Mouse (Mus musculus) 3134 (cell line): ENCODE data around the gene Rabl3.

Source experiments
- DNase-seq: peaks from one replicate; pipeline ENCODE4 v3.0.0-alpha.2; 2011; ENCODE audit warnings: low spot score; ENCODE audit not compliant: insufficient read length; ENCODE audit errors: extremely low read depth

Gene Rabl3

DNA sequence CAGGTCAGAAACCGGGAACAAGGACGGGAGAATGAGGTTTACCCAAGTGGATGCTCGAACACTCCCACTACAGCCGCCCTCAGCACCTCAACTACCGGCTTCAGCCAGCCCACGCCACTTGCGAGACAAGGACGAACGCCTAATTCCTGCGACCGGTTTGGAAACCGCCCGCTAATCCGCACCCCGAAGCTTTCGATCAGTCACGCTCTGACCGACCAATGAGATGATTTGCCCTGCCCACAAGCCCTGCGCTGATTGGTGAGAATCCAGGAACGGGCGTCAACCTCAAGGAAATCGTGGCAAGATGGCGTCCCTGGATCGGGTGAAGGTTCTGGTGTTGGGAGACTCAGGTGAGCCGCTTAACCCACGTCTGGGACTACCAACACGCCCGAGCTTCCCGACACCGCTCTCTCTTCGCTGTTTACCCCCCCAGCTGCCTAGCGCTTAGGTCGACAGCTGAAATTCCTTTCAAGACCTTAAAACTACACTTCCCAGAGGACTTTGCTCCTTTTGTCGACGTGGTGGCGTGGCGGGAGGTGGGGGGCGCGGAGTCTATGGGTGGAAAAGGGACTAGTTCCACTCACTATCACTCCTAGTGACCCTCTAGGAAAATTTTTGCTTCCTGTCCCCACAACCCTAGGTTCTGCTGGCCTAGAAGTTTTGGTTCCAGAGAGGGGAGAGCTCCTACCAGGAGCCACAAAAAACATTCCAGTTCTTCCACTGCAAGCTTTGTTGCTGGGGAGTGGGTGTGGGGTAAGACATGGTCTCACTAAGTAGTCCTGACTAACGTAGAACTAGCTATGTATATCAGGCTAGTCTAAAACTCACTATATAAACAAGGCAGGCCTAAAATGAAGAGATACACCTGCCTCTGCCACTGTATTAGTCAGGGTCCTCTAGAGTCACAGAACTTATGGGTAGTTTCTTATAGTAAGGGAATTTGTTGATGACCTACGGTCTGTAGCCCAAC, at the start of gene Rabl3, which contains the start of gene Gtf2e1:
Rabl3 (plus strand) TSS at position 275 of the 970 bp plus-strand sequence.
Gtf2e1 (minus strand) TSS at position 179 of the 970 bp plus-strand sequence.
- peak; percentile 94 for DNase-seq

DNA sequence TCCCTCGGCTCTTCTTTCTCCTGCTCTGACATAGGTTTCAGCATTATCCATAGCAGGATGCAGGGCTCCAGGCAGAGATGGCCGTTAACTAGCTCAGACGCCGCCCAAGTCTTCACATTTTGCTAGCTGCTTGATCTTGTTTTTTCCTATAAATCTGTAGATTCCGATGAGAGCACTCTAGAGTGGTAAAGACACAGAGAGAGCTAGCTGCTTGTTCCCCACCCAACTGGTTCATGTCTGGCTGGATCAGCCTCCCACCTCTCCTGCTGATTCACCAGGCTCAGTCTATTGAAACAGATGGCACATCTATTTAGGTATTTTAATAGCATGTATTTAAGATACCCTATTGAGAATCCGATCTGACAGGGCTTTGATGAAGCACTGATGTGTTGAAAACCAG, 44.7 kb upstream of the Rabl3 start:
- DNase-seq = no peak

DNA sequence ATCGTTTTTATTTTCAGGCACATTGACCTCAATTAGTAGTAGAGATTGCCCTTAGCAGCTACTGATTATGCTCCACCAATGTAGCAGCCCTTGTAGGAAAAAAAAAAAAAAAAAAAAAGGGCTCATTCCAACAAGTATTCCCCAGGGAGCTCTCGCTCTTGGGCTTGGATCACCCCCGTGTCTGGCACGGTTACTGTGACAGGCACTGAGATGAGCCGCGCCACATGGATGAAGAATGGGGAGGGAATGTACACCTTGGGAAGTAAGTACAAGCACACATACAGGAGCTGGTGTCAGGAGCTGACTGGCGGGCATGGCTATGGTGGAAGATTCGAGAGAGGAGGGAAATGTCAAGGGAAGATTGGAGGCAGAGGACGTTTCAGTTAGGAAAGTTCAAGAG, 41.1 kb upstream of the Rabl3 start:
- DNase-seq = no peak

DNA sequence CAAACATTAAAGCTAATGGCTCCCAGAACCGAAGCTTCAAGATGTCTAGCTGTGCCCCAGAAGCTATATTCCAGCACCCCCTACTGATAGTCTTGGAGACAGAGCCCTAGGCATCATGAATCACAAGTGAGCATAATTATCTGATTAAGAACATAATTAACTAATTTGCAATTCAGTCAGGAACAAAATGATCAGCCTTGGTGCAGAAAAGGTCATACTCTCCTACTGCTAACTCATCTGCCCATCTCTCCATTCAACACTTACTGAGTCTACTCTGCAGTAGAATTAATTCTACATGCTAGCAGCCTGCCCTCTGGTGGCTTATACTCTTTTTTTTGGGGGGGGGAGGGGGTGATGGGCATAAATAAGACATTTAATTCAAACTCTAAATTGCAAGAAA, 35.2 kb upstream of the Rabl3 start:
- DNase-seq = no peak

DNA sequence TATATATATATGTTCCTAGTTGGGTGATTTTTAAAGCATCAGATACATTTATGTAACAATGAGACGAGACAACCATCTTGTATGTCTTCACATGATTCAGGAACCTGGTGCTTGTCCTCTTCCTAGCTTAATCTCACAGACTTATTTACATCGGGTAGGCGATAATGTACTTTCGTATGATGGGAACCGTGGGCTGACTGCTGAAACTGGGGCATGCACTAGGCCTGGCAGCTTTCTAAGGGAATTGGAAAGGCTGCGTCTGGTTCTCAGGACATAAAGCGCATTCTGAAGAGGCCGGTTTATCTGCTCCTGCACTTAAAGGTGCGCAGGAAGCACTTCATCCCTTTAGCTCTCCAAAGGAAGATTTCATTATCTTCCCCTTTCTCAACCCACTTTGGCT, 32.9 kb upstream of the Rabl3 start:
- DNase-seq = no peak

DNA sequence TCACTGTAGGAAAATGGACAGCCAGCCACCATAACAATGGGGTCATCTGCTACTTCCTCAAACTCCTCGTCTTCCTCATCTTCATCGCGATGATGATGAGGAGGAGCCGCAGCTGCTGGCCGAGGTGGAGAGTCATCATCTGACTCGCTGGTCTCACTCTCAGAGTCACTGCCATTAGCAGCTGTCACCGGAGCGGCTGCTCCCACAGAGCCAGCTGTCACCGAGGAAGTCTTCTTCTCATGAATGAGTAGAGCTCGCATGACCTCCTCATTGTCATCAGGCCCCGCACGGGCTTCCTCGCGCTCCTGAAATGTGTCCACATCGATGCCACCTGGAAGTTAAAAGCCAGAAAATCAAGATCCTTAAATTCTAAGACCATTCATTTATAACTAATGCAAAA, 28.2 kb upstream of the Rabl3 start:
- DNase-seq = no peak

DNA sequence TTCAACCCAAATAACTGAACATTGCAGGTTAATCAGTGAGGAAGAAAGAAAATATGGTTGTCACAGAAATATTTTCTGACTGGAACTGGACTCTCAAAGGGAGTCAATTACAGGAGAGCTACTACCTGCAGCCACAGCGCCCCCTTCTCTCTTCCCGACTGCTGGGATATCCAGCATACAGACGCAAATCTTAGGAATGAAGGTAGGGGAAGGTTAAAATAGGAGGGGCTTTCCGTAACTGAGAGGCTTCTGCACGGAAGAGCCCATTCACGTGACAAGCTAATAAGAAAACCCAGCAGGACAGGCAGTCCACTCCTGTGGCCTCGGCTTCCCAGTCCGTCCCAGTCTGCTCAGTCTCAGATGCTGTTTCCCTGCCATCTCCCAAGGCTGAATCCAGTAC, 25.0 kb upstream of the Rabl3 start:
- DNase-seq = no peak

DNA sequence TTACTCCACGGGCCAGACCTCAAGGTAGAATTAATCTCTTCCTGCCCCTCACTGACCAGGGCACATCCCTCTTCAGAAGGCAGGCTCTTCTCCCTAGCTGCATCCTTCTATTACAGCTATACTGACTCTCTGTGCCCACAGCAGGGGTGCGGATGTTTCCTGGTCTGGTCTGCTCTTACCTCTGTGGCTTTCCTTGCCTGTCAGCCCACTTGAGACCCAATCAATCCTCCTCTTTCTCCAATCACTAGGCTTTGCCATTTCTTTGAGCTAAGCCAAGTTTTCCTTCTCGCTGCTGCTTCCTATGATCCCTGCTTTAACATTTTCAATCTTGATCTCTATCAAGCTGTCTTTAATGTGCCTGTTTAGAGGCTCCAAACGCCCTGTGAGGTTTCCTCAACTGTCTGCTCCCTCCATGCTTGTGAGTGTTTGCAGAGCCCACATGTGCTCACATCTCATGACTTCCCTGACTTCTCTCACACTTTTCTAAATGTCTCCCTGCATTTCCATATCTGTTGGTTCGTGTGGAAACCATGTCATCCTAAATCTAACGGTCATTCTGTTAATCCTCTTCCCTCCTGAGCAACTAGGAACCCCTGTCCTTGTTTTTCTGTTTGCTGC, 23.2 kb upstream of the Rabl3 start:
- DNase-seq = no peak

DNA sequence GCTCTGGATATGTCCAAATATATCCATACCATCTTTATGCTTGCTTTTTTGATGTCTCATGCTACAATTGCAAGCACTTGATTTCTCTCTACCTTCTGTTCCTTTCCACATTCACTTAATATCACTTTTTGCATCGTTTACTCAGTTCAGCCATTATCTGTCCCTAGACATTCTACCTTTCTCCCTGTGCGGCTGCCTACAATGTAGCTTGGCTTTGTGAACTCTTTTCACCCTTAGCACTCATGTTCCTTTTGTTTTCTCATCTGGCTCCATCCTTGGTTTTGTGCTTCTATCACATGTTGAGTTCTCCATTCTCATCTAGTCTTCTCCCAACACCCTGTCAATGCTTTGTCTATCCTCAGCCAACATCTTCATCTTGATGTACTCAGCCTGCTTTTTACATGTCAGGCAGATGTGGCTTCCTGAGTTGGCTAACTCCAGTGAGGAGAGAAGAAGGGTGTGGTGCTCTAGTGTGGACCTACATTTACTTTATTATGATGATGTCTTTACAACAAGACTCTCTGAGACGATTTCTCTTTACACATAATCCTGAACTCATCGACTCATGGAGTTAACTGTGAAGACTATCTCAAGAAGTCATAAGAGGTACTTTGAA, 22.0 kb upstream of the Rabl3 start:
- DNase-seq = no peak

DNA sequence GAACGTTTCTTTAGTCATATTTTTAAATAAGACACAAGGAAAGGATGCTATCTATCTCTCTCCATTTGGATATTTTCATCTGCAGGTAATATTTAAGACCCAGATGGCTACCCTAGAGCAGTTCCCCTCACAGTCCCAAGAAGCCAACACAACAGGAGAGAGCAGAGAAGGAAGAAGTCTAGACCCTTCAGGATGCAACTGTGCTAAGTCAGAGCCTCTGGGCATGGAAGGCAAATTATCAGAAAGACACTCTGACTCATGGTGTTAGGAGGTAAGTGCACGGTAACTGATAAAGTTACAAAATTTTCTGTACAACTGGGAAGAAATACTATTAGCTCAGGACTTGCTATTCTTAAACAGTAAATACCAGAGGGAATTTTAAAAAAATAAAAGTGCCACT, 21.0 kb upstream of the Rabl3 start:
- no peak for DNase-seq

DNA sequence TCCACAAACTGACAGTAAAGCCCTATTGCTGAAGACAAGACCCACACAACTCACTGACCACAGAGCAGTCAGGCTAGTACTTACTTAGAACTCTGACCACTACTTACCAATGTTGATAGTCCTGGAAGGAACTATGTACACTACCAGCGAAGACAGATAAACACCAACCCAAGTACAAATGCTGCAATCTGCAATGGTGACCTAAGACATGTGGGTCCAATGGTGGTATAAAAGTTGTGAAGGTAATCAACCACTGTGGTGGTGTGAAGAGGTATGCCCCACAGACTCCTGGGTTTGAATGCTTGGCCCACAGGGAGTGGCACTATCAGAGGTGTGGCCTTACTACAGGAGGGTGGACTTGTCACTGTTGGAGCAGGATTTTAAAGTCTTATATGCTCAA, 20.0 kb upstream of the Rabl3 start:
- DNase-seq = no peak

DNA sequence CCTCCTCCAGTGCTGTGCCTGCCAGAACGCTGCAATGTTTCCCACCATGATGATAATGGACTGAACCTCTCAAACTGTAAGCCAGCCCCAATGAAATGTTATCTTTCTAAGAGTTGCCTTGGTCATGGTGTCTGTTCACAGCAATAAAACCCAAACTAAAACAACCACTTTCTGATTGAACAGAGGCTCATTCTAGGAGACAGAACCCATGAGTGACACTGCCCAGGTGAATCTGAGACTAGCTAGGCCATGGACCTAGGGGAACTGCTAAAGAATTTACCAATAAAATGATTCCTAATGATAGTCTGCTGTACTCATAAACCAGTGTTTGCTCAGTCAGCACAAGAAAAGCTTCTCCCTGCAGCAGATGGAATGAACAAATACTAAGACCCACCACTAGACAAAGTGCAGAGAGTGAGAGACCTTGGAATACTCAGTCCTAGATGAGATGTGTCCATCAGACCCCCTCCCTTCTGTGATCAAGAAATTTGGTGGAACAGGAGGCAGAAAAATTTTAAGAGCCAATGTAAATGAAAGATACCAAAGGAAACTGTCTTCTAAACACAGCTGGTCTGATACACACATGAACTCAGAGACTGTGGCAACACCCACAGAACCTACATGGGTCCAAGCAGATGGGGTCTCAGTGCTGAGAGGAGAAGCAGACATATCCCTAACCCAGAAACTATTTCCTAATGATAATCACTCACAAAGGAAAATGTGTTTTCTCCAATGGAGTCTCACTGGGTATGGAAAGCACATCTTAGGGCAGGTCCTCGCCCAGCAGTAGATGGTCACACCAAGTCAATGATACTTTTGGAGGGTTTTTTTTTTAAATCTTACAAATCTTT, 19.3 kb upstream of the Rabl3 start:
- DNase-seq = no peak

DNA sequence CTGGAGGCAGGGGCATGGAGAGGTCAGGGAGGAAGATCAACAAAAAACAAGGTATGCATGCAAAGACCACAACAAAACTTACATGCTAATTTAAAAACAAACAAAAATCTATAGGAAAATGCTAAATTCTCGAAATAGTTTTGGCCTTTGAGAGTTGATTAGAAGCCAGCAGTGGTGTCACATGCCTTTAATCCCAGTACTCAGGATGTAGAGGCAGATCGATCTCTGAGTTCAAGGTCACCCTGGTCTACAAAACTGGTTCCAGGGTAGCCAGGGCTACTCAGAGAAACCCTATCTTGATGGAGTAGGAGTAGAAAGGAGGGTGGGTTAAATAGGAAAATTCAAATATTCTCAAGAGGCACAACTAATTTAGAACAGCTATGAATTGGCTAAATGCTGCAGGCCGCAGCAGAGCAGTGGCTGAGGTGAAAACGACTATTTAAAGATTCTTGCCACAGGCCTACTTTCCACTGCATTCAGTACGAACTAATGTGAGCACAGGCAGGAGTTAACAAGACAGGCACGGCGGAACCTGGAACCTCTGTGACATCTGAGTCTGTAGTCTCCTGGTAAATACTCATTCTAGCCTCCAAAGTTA, 17.5 kb upstream of the Rabl3 start:
- DNase-seq = no peak

DNA sequence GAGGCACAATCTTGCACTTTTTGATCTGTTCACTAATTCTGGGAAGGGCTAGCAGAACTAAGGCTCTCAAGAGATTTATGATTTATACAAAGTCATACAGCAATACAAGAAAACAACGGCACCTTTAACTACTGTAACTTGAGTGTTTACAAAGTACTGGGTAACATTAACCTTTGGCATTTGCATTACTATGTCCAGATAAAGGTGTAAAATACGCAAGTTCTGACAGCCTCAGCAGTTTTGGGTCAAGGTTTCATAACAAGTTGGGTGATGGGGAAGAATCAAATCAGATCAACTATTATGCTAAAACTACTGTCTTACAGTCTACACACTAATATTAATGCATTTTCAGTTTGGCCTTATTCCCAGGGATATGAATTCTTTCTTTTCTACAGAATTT, 14.6 kb upstream of the Rabl3 start:
- DNase-seq = no peak

DNA sequence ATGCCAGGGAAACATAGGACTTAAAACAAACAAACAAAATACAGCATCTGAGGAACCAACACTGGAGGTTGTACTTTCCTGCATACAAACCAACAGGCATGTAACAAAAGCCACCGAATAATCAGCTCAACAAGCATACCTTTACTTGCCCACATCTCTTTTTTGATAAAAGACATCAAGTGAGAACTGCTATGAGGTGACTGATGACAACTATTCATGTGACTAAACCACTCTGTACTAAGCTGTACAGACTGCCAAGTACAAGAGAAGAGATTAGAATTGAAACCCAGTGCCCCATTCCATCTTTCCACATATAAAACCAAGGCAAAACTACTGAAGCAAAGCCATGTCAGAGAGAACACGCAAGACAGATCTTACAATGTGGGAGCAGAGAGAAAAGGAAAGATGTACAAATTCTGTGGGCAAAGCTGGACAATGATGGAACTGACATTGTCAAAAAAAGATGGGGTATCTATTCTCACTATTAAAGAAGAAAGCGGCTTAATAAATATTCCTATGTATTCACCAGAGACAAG, 12.9 kb upstream of the Rabl3 start:
- DNase-seq = no peak

DNA sequence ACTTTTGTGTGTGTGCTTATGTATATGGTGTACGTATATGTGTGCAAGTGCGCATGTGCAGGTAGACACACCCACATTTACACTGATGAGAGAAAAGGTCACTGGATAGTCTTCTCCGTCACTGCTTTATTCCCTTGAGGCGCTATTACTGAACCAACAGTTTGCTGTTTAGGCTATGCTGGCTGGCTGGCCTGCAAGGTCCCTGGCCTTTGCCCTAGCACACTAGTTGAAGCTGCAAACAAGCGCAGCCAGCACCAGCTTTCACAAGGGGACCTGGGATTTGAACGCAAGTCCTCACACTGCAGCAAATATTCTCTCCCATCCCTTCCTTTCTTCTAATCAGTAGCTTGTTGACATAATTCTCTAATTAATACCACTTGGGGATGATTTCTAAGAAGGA, 9.5 kb upstream of the Rabl3 start:
- DNase-seq = no peak

DNA sequence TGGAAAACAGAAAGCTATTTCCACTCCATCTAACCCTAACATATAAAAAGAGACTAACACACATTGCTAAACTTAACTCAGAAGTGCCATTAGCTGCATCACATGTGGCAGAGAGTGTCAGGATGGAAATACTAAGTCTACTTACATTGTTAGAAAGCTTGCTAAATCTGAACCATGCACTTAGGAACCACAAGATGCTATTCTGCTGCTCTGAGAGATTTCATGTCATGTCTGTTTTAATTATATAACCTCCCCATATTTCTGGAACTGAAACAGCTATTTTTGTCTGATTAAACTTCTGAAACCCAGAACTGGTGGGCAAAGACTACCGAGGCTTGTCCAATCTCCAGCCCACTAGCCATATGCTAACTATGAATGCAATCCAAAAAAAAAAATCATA, 7.6 kb upstream of the Rabl3 start:
- DNase-seq = no peak

DNA sequence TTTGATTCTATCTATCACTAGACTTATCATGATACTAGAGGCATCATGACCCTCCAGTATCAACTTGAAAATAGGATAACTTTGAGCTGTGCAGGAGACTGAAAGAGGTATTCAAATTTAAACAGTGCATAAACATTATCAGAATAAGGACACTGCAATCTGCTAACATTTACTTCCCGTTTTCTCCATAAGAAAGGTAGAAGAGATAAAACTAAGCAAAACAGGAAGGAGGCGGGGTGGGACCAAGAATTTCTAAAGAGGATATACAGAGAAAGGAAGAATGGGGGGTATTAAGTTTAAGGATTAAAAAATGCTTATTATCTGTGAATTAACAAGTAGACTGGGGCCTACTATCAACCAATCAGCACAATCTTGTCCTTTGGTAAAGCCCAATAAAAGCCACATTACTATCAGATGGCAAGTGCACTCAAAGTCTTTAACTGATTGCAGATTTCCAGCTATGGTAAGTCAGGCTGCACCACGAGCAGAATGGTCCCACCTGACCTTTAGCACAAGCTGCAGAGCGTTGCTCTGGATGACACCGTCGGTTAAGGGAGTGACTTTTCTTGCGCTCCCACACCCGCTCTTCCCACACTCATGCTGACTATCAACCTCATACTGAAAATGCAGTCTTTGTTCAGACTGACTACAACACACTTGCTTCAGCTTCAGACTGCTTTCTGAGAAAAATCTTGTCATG, 6.2 kb upstream of the Rabl3 start:
- DNase-seq = no peak

DNA sequence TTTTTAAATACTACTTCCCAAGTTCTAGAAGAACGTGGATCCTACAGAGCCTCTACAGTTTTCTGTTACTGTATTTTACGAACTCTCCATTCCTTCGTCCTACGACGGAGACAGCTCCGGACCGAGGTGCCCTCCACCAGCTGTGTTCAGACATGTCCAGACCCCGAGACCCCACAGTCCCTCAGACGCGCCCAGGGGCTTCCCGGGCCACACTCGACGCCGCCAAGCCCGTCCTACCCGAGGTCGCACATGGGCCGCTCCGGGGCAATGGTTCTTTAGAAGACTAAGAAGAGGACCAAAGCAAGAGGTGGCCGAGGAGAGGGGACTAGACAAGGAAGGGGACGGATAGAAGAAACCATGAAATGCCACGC, 460 bp upstream of the Rabl3 start:
- DNase-seq = no peak

DNA sequence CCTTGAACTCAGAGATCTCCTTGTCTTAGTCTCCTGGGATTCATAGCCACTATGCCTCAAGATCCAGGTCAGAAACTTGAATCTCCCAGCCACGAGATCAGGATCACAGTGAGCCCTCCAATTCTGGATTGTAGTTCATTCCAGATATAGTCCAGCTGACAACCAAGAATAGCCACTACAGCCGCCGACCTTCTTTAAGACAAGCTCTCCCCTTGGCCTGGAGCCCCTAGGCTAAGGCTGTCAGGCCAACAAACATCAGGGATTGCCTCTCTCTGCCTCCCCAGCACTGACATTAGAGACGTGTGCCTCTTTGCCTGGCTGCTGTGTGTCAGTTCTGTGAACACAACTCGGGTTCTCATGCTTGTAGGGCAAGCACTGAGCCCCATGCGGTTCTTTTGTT, 1.1 kb downstream of the Rabl3 start:
- DNase-seq = no peak
